9 mouse cellular contexts compared by ENCODE assay signal in the genomic region with DNA sequence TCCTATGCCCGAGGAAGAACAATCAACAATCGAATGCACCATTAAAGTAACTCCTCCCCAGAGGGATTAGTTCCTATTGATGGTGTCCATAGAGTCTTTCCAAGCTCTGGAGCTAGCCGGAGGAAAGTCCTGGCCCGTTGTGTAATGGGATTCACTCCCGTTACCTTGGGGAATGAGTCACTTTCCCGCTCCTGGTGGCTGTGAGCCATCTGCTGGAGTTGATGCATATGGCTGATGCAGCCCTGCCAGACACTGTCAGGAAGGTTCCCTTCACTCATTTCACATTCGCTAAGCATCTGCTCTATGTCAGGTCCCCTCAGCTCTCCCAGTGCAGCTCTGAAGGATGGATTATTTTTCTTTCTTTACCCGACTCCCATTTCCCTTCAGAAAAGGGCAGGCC. TPM values are rescaled to one million over a fixed set of nuclear protein-coding genes. Genes with fewer than 3 reads are reported as not detected.
A peak's percentile ranks its signal among the peaks of the same experiment; 100 is the strongest.
DNase-seq lines count a peak whose midpoint lies in the region; ATAC-seq and TF ChIP-seq lines count a peak whose summit lies in the region.
"Had no signal": no experiment of that assay in that cellular context is flagged by ENCODE, and none has a peak within 500 bp of the region (broad histone marks: within the 10 kb centered on the region; RNA-seq: fewer than 3 reads in every experiment).

No protein-coding gene starts in this region.

- no peaks in the 10 kb centered on the region for H3K9me3 ChIP-seq in kidney, embryonic 15.5 days (replicated peaks)
- H3K9me3 ChIP-seq: stomach, embryonic 15.5 days had no signal

- no peaks in the 10 kb centered on the region for H3K27me3 ChIP-seq in thymus, adult 2 months (ENCODE audit: control insufficient read depth, insufficient read depth, low read length)
- H3K27me3 ChIP-seq in kidney, embryonic 15.5 days, result no peaks in the 10 kb centered on the region
- H3K27me3 ChIP-seq: stomach, embryonic 15.5 days had no signal

- WGBS in thymus, adult 2 months, result 84% methylated on average over 8 of the region's 8 CpGs
- WGBS in kidney, embryonic 15.5 days, result 41% methylated on average over 8 of the region's 8 CpGs

- no peak overlapping the region for H3K9ac ChIP-seq in kidney, embryonic 15.5 days
- H3K9ac ChIP-seq: stomach, embryonic 15.5 days had no signal

- H3K4me2 ChIP-seq in kidney, embryonic 15.5 days, result no peak overlapping the region
- H3K4me2 ChIP-seq: stomach, embryonic 15.5 days had no signal

- peak overlapping the region; percentile 56; the same call in 1 of the 2 replicates for H3K27ac ChIP-seq in layer of hippocampus, adult 2 months
- H3K27ac ChIP-seq in thymus, adult 2 months (ENCODE audit: control insufficient read depth, insufficient read depth, low read length), result no peak overlapping the region
- no peak overlapping the region for H3K27ac ChIP-seq in kidney, embryonic 15.5 days
- H3K27ac ChIP-seq: stomach, embryonic 15.5 days had no signal

- TF ChIP-seq POLR2A in thymus, adult 2 months (IDR thresholded peaks at IDR 0.05; ENCODE audit: control insufficient read depth, extremely low read depth, insufficient read depth, low read length, poor library complexity), result no peak

- peaks cover 8% of the 10 kb centered on the region for H3K4me1 ChIP-seq in thymus, adult 2 months (replicated peaks; ENCODE audit: control insufficient read depth, insufficient read depth, low read length)
- H3K4me1 ChIP-seq in kidney, embryonic 15.5 days, result peaks cover 17% of the 10 kb centered on the region

- peak in 1 of 2 experiments; percentile 47 for DNase-seq in layer of hippocampus, adult 2 months (ENCODE audit: low spot score in 2 of 2)
- no peak for DNase-seq in layer of hippocampus, adult 9-11 months
- peak; percentile 70 for DNase-seq in adrenal gland, adult 8-10 months
- DNase-seq in cerebellum, adult 8-10 months, result peak; percentile 79
- DNase-seq in retina, postnatal 1 day, result peak; percentile 8
- no peak for DNase-seq in thymus, adult 2 months
- DNase-seq: lung, postnatal 14 days had no signal

- peak; percentile 38 for TF ChIP-seq CTCF in layer of hippocampus, adult 2 months (conservative IDR thresholded peaks at IDR 0.05)
- no peak for TF ChIP-seq CTCF in thymus, adult 2 months (IDR thresholded peaks at IDR 0.05; ENCODE audit: borderline replicate concordance, control insufficient read depth, extremely low read depth, insufficient read depth, low read length, poor library complexity)

- H3K36me3 ChIP-seq in thymus, adult 2 months (ENCODE audit: control insufficient read depth, insufficient read depth, low read length), result no peaks in the 10 kb centered on the region
- no peaks in the 10 kb centered on the region for H3K36me3 ChIP-seq in kidney, embryonic 15.5 days
- H3K36me3 ChIP-seq: stomach, embryonic 15.5 days had no signal

- H3K4me3 ChIP-seq in layer of hippocampus, adult 2 months, result no peak overlapping the region
- H3K4me3 ChIP-seq in thymus, adult 2 months (ENCODE audit: control insufficient read depth, insufficient read depth, low read length), result no peak overlapping the region
- H3K4me3 ChIP-seq in kidney, embryonic 15.5 days (replicated peaks), result no peak overlapping the region
- H3K4me3 ChIP-seq: stomach, embryonic 15.5 days had no signal

- no peak for ATAC-seq in kidney, embryonic 15.5 days (replicated peaks; ENCODE audit: low FRiP score)

RNA-seq across cellular contexts. Expression of gene Dguok, which starts 2.7 kb away (rescaled TPM):
- 10 to 100 TPM; 36.8 to 38.6 TPM for total RNA-seq in layer of hippocampus, adult 2 months (2021)
- 10 to 100 TPM; 46.1 to 62.6 (median 54.7) TPM for total RNA-seq in adrenal gland, adult 8-10 months (2022)
- polyA plus RNA-seq in thymus, adult 2 months (2012; rRNA removed), result 52.1 and 65.4 TPM in 2 replicates
- 75.6 and 83.8 TPM in 2 replicates for polyA plus RNA-seq in kidney, embryonic 15.5 days (2015; fragmentation: Nextera tagmentation; extraction: Ambion mirVana)

RNA-seq across cellular contexts. Expression of gene Actg2, which starts 26.6 kb away (rescaled TPM):
- not detected for total RNA-seq in layer of hippocampus, adult 2 months (2021)
- under 1 TPM in 3 of 4 experiments, not detected in 1; 0.28 to 0.52 (median 0.30) TPM for total RNA-seq in adrenal gland, adult 8-10 months (2022)
- 2.3 and 3.5 TPM in 2 replicates for polyA plus RNA-seq in thymus, adult 2 months (2012; rRNA removed)
- 25.1 and 130 TPM in 2 replicates for polyA plus RNA-seq in kidney, embryonic 15.5 days (2015; fragmentation: Nextera tagmentation; extraction: Ambion mirVana)

RNA-seq across cellular contexts. Expression of gene Tet3, which starts 50.6 kb away (rescaled TPM):
- total RNA-seq in layer of hippocampus, adult 2 months (2021), result 10 to 100 TPM; 61.0 to 65.9 TPM
- total RNA-seq in adrenal gland, adult 8-10 months (2022), result 10 to 100 TPM; 24.3 to 40.5 (median 35.3) TPM
- polyA plus RNA-seq in thymus, adult 2 months (2012; rRNA removed), result 32.6 and 43.3 TPM in 2 replicates
- 51.0 and 51.4 TPM in 2 replicates for polyA plus RNA-seq in kidney, embryonic 15.5 days (2015; fragmentation: Nextera tagmentation; extraction: Ambion mirVana)

Comparison
In these comparisons a context has a peak if more than half of its experiments do, and no peak if none do; other contexts are left out.
1. DNase-seq: peak in adrenal gland, adult 8-10 months (single experiment), cerebellum, adult 8-10 months (single experiment) and retina, postnatal 1 day (single experiment); none in layer of hippocampus, adult 9-11 months (single experiment) and thymus, adult 2 months (single experiment).